Mouse (Mus musculus) midbrain, embryonic 15.5 days (tissue): ENCODE data around the gene C330007P06Rik. TPM values are rescaled to one million over a fixed set of nuclear protein-coding genes. Genes with fewer than 3 reads are reported as not detected.
"Not testable (repeated sequence)": the region's sequence is repeated elsewhere in the genome, so short reads cannot be mapped to it uniquely, and the experiment has no call there.

ENCODE experiments used
- ATAC-seq: fragments of 200-750 bp; cut with Nextera tagmentation; replicated peaks from 2 replicates; pipeline ENCODE4 v1.8.0; 2017; ENCODE audit warnings: moderate TSS enrichment
- H3K27ac ChIP-seq: fragments of 300-500 bp; sonication (generic); 2 replicates; pipeline ENCODE4 v1.5.1; 2015; ENCODE audit warnings: mild to moderate bottlenecking, inconsistent platforms
- H3K27me3 ChIP-seq: fragments of 300-500 bp; sonication (generic); replicated peaks from 2 replicates; pipeline ENCODE4 v1.6.1; 2015; ENCODE audit warnings: inconsistent platforms
- H3K36me3 ChIP-seq: fragments of 300-500 bp; sonication (generic); replicated peaks from 2 replicates; pipeline ENCODE4 v1.6.1; 2015; ENCODE audit warnings: inconsistent platforms
- H3K4me1 ChIP-seq: fragments of 300-500 bp; sonication (generic); 2 replicates; pipeline ENCODE4 v1.6.1; 2015; ENCODE audit warnings: inconsistent platforms
- H3K4me2 ChIP-seq: fragments of 300-500 bp; sonication (generic); 2 replicates; pipeline ENCODE4 v1.6.1; 2015; ENCODE audit warnings: inconsistent platforms, mild to moderate bottlenecking, moderate library complexity
- H3K4me3 ChIP-seq: fragments of 300-500 bp; sonication (generic); 2 replicates; pipeline ENCODE4 v1.5.1; 2015; ENCODE audit warnings: mild to moderate bottlenecking, inconsistent platforms
- H3K9ac ChIP-seq: fragments of 300-500 bp; sonication (generic); 2 replicates; pipeline ENCODE4 v1.6.1; 2015; ENCODE audit warnings: mild to moderate bottlenecking, inconsistent platforms
- H3K9me3 ChIP-seq: fragments of 300-500 bp; sonication (generic); 2 replicates; pipeline ENCODE4 v1.6.1; 2016; ENCODE audit warnings: inconsistent platforms
- WGBS: fragments of 180-500 bp; shearing (Covaris S2); methylation state at CpG from one replicate; pipeline ENCODE4 v1.1.7; 2015; ENCODE audit warnings: mixed read lengths; 5-methylcytosine and 5-hydroxymethylcytosine counted together
- polyA plus RNA-seq: library from polyadenylated mRNA; unstranded; fragments of >200 nt; fragmentation: Nextera tagmentation; extraction: Ambion mirVana; gene quantifications from 2 replicates; pipeline ENCODE4 v1.2.1, GENCODE M21; 2015

The C330007P06Rik gene
- polyA plus RNA-seq, result 17.7 and 18.5 TPM in 2 replicates

- H3K4me3 ChIP-seq, result peak within 1 kb of the TSS; percentile 71
- no peaks in the 10 kb centered on the region for H3K9me3 ChIP-seq
- ATAC-seq, result peak; percentile 48
- H3K36me3 ChIP-seq, result no peaks in the 10 kb centered on the region
- WGBS, result 32% methylated on average over 8 of the region's 8 CpGs
- peak within 1 kb of the TSS; percentile 78 for H3K9ac ChIP-seq
- H3K4me2 ChIP-seq, result peak within 1 kb of the TSS; percentile 54
- H3K4me1 ChIP-seq, result peaks cover 4% of the 10 kb centered on the region
- H3K27me3 ChIP-seq, result no peaks in the 10 kb centered on the region
- peak within 1 kb of the TSS; percentile 82 for H3K27ac ChIP-seq
Measured at GRCm38 (mm10) chrX:36873765-36874164, at the start of gene C330007P06Rik, which contains the start of gene Ube2a. Gene C330007P06Rik (minus strand): TSS chrX:36874111. Gene Ube2a (plus strand): TSS chrX:36873900.

GRCm38 (mm10) chrX:36921346-36921745 is 47.4 kb upstream of the C330007P06Rik start:
- 0 out of 2 replicates have a peak, but pooled peaks cover 2% of the 10 kb centered on the region for H3K36me3 ChIP-seq
- 89% methylated on average over 4 of the region's 4 CpGs for WGBS
- H3K4me1 ChIP-seq, result no peaks in the 10 kb centered on the region
- H3K9ac ChIP-seq, result no peak overlapping the region
- no peak overlapping the region for H3K4me2 ChIP-seq
- H3K4me3 ChIP-seq, result no peak overlapping the region
- ATAC-seq, result no peak
- no peaks in the 10 kb centered on the region for H3K9me3 ChIP-seq
- H3K27me3 ChIP-seq, result no peaks in the 10 kb centered on the region
- H3K27ac ChIP-seq, result no peak overlapping the region

GRCm38 (mm10) chrX:36917749-36918148 is 43.8 kb upstream of the C330007P06Rik start:
- Histone ChIP-seq H3K27me3 (no peaks in the 10 kb centered on the region), H3K4me2 (no peak overlapping the region), H3K4me1 (no peaks in the 10 kb centered on the region), H3K9ac (no peak overlapping the region), H3K9me3 (no peaks in the 10 kb centered on the region), H3K4me3 (no peak overlapping the region), H3K27ac (no peak overlapping the region), H3K36me3 (0 out of 2 replicates have a peak, but pooled peaks cover 2% of the 10 kb centered on the region)
- 88% methylated on average over 1 of the region's 1 CpGs for WGBS
- ATAC-seq, result no peak

- WGBS, result 47% methylated on average over 12 of the region's 12 CpGs
- H3K4me1 ChIP-seq, result no peaks in the 10 kb centered on the region
- no peak overlapping the region for H3K27ac ChIP-seq
- H3K4me2 ChIP-seq, result no peak overlapping the region
- H3K36me3 ChIP-seq, result no peaks in the 10 kb centered on the region
- H3K4me3 ChIP-seq, result no peak overlapping the region
- ATAC-seq, result no peak
- H3K9me3 ChIP-seq, result no peaks in the 10 kb centered on the region
- no peaks in the 10 kb centered on the region for H3K27me3 ChIP-seq
- no peak overlapping the region for H3K9ac ChIP-seq
Measured at GRCm38 (mm10) chrX:36911343-36911742, 37.4 kb upstream of the C330007P06Rik start.

GRCm38 (mm10) chrX:36906539-36906938 is 32.6 kb upstream of the C330007P06Rik start:
- Histone ChIP-seq H3K9ac (no peak overlapping the region), H3K4me3 (no peak overlapping the region), H3K4me2 (no peak overlapping the region), H3K27ac (no peak overlapping the region), H3K4me1 (no peaks in the 10 kb centered on the region), H3K36me3 (no peaks in the 10 kb centered on the region), H3K27me3 (no peaks in the 10 kb centered on the region), H3K9me3 (no peaks in the 10 kb centered on the region)
- WGBS, result 30% methylated on average over 5 of the region's 5 CpGs
- no peak for ATAC-seq

- peak overlapping the region; percentile 57 for H3K4me3 ChIP-seq
- peaks cover 6% of the 10 kb centered on the region; the same call in 1 of the 2 replicates for H3K4me1 ChIP-seq
- H3K27me3 ChIP-seq, result no peaks in the 10 kb centered on the region
- WGBS, result 25% methylated on average over 32 of the region's 32 CpGs
- peak overlapping the region; percentile 69 for H3K9ac ChIP-seq
- H3K9me3 ChIP-seq, result no peaks in the 10 kb centered on the region
- peak overlapping the region; percentile 48 for H3K4me2 ChIP-seq
- peak overlapping the region; percentile 88 for H3K27ac ChIP-seq
- no peaks in the 10 kb centered on the region for H3K36me3 ChIP-seq
- ATAC-seq, result peak; percentile 95
Measured at GRCm38 (mm10) chrX:36903115-36903768, 29.3 kb upstream of the C330007P06Rik start.

- peak within 1 kb of the TSS; percentile 69 for H3K9ac ChIP-seq
- WGBS, result 22% methylated on average over 39 of the region's 47 CpGs
- H3K9me3 ChIP-seq, result no peaks in the 10 kb centered on the region
- ATAC-seq, result peak; percentile 83
- H3K27me3 ChIP-seq, result no peaks in the 10 kb centered on the region
- peak within 1 kb of the TSS; percentile 48 for H3K4me2 ChIP-seq
- H3K36me3 ChIP-seq, result no peaks in the 10 kb centered on the region
- H3K4me1 ChIP-seq, result peaks cover 6% of the 10 kb centered on the region; the same call in 1 of the 2 replicates
- peak within 1 kb of the TSS; percentile 88 for H3K27ac ChIP-seq
- H3K4me3 ChIP-seq, result peak within 1 kb of the TSS; percentile 57
Measured at GRCm38 (mm10) chrX:36902321-36903114, 28.6 kb upstream of the C330007P06Rik start, which contains the start of gene Nkrf. Gene Nkrf (minus strand): TSS chrX:36902899.

- WGBS, result 31% methylated on average over 3 of the region's 3 CpGs
- H3K4me1 ChIP-seq, result peaks cover 6% of the 10 kb centered on the region; the same call in 1 of the 2 replicates
- no peaks in the 10 kb centered on the region for H3K9me3 ChIP-seq
- peak overlapping the region; percentile 57 for H3K4me3 ChIP-seq
- no peak for ATAC-seq
- H3K4me2 ChIP-seq, result peak overlapping the region; percentile 48
- no peaks in the 10 kb centered on the region for H3K27me3 ChIP-seq
- peak overlapping the region; percentile 88 for H3K27ac ChIP-seq
- H3K9ac ChIP-seq, result peak overlapping the region; percentile 69
- no peaks in the 10 kb centered on the region for H3K36me3 ChIP-seq
Measured at GRCm38 (mm10) chrX:36901655-36902054, 27.7 kb upstream of the C330007P06Rik start.

- WGBS, result 25% methylated on average over 1 of the region's 1 CpGs
- H3K27ac ChIP-seq, H3K36me3 ChIP-seq, H3K9me3 ChIP-seq, H3K4me2 ChIP-seq, H3K9ac ChIP-seq, H3K4me3 ChIP-seq, H3K4me1 ChIP-seq, ATAC-seq, H3K27me3 ChIP-seq: not testable (repeated sequence)
Measured at GRCm38 (mm10) chrX:36898931-36899330, 25.0 kb upstream of the C330007P06Rik start.

- H3K4me3 ChIP-seq, result no peak overlapping the region
- H3K9ac ChIP-seq, result no peak overlapping the region
- H3K27ac ChIP-seq, result no peak overlapping the region
- H3K9me3 ChIP-seq, result no peaks in the 10 kb centered on the region
- H3K36me3 ChIP-seq, result no peaks in the 10 kb centered on the region
- ATAC-seq, result no peak
- H3K4me1 ChIP-seq, result no peaks in the 10 kb centered on the region
- H3K27me3 ChIP-seq, result no peaks in the 10 kb centered on the region
- H3K4me2 ChIP-seq, result no peak overlapping the region
- 88% methylated on average over 1 of the region's 1 CpGs for WGBS
Measured at GRCm38 (mm10) chrX:36884719-36885118, 10.8 kb upstream of the C330007P06Rik start.

GRCm38 (mm10) chrX:36874704-36875128 is 805 bp upstream of the C330007P06Rik start:
- no peaks in the 10 kb centered on the region for H3K9me3 ChIP-seq
- peaks cover 4% of the 10 kb centered on the region for H3K4me1 ChIP-seq
- H3K27me3 ChIP-seq, result no peaks in the 10 kb centered on the region
- peak overlapping the region; percentile 71 for H3K4me3 ChIP-seq
- peak; percentile 69 for ATAC-seq
- 16% methylated on average over 35 of the region's 36 CpGs for WGBS
- peak overlapping the region; percentile 78 for H3K9ac ChIP-seq
- no peaks in the 10 kb centered on the region for H3K36me3 ChIP-seq
- peak overlapping the region; percentile 54 for H3K4me2 ChIP-seq
- peak overlapping the region; percentile 82 for H3K27ac ChIP-seq

GRCm38 (mm10) chrX:36874178-36874696 is 326 bp upstream of the C330007P06Rik start:
- Histone ChIP-seq H3K4me3 (peak overlapping the region; percentile 71), H3K4me1 (peaks cover 4% of the 10 kb centered on the region), H3K27me3 (no peaks in the 10 kb centered on the region), H3K36me3 (no peaks in the 10 kb centered on the region), H3K4me2 (peak overlapping the region; percentile 54), H3K27ac (peak overlapping the region; percentile 82), H3K9ac (peak overlapping the region; percentile 78), H3K9me3 (no peaks in the 10 kb centered on the region)
- 19% methylated on average over 57 of the region's 57 CpGs for WGBS
- peak; percentile 97 for ATAC-seq
